ENCODE assay signal across 8 mouse cellular contexts in genomic region chr1:57406187-57407151, GRCm38 (mm10). TPM values are rescaled to one million over a fixed set of nuclear protein-coding genes. Genes with fewer than 3 reads are reported as not detected.
DNase-seq lines count a peak whose midpoint lies in the region; ATAC-seq lines count a peak whose summit lies in the region.

Gene Maip1 (plus strand): TSS chr1:57406328.
Gene Tyw5 (minus strand): TSS chr1:57407101.

- under 1% methylated on average over 70 of the region's 72 CpGs for WGBS in heart, embryonic 14.5 days
- WGBS in liver, embryonic 13.5 days (ENCODE audit: insufficient replicate concordance): under 1% methylated on average over 72 of the region's 72 CpGs
- under 1% methylated on average over 72 of the region's 72 CpGs for WGBS in stomach, embryonic 14.5 days

- peak; percentile 88 for DNase-seq in kidney, postnatal 14 days
- DNase-seq in liver, embryonic 13.5 days: peak; percentile 68
- DNase-seq in natural killer cell, adult 2 months (ENCODE audit: low spot score in 2 of 2): peak; percentile 74 to 83

- peaks cover 12% of the 10 kb centered on the region for H3K36me3 ChIP-seq in heart, embryonic 14.5 days (ENCODE audit: control insufficient read depth, insufficient read depth, low read length)
- H3K36me3 ChIP-seq in liver, embryonic 13.5 days: 0 out of 2 replicates have a peak, but pooled peaks cover 2% of the 10 kb centered on the region
- H3K36me3 ChIP-seq in stomach, embryonic 14.5 days (ENCODE audit: control insufficient read depth, insufficient read depth, low read length): no peaks in the 10 kb centered on the region; the same call in 1 of the 2 replicates

- peak within 1 kb of the TSS; percentile 73 for H3K4me2 ChIP-seq in heart, embryonic 14.5 days (ENCODE audit: low read length)
- peak within 1 kb of the TSS; percentile 84 for H3K4me2 ChIP-seq in liver, embryonic 13.5 days
- peak within 1 kb of the TSS; percentile 54 for H3K4me2 ChIP-seq in stomach, embryonic 14.5 days (replicated peaks; ENCODE audit: low read depth, low read length)

- H3K4me3 ChIP-seq in brown adipose tissue, adult 24 weeks (ENCODE audit: insufficient read depth, low read depth, low read length): peak within 1 kb of the TSS; percentile 96
- peak within 1 kb of the TSS; percentile 76 to 80 for H3K4me3 ChIP-seq in heart, embryonic 14.5 days (ENCODE audit: control insufficient read depth in 1 of 2, insufficient read depth in 1 of 2, low read depth in 1 of 2, low read length in 2 of 2)
- peak within 1 kb of the TSS; percentile 89 for H3K4me3 ChIP-seq in liver, embryonic 13.5 days (replicated peaks)
- peak within 1 kb of the TSS; percentile 83 for H3K4me3 ChIP-seq in stomach, embryonic 14.5 days (ENCODE audit: low read depth, low read length)

- peak within 1 kb of the TSS; percentile 89 for H3K9ac ChIP-seq in heart, embryonic 14.5 days (ENCODE audit: low read length)
- H3K9ac ChIP-seq in liver, embryonic 13.5 days: peak within 1 kb of the TSS; percentile 91
- peak within 1 kb of the TSS; percentile 83 for H3K9ac ChIP-seq in stomach, embryonic 14.5 days (replicated peaks; ENCODE audit: low read depth, low read length)

- peak; percentile 91 for ATAC-seq in CD4-positive, CD25-positive, alpha-beta regulatory T cell, adult 4 months
- peak; percentile 88 for ATAC-seq in erythroid progenitor cell, adult 5-6 weeks (replicated peaks; ENCODE audit: low FRiP score, poor library complexity, severe bottlenecking)
- ATAC-seq in heart, embryonic 14.5 days (ENCODE audit: insufficient number of reproducible peaks, insufficient read depth, low FRiP score, low read depth): peak; percentile 90
- peak; percentile 85 for ATAC-seq in liver, embryonic 13.5 days (ENCODE audit: low read depth)
- ATAC-seq in stomach, embryonic 14.5 days (ENCODE audit: insufficient number of reproducible peaks, insufficient read depth, low FRiP score, low read depth): peak; percentile 92

- 0 out of 2 replicates have a peak, but pooled peaks cover 2% of the 10 kb centered on the region for H3K4me1 ChIP-seq in brown adipose tissue, adult 24 weeks (ENCODE audit: control insufficient read depth, insufficient read depth, insufficient read length, low read length)
- peaks cover 0 to 27% of the 10 kb centered on the region in 2 experiments; a peak in 2 of 4 replicates for H3K4me1 ChIP-seq in heart, embryonic 14.5 days (ENCODE audit: control insufficient read depth in 2 of 2, insufficient read depth in 2 of 2, low read length in 2 of 2)
- H3K4me1 ChIP-seq in liver, embryonic 13.5 days (replicated peaks): peaks cover 32% of the 10 kb centered on the region
- peaks cover 17% of the 10 kb centered on the region for H3K4me1 ChIP-seq in stomach, embryonic 14.5 days (ENCODE audit: control insufficient read depth, insufficient read depth, low read length)

- no peaks in the 10 kb centered on the region for H3K27me3 ChIP-seq in heart, embryonic 14.5 days (ENCODE audit: control insufficient read depth, insufficient read depth, low read length)
- H3K27me3 ChIP-seq in liver, embryonic 13.5 days: no peaks in the 10 kb centered on the region
- no peaks in the 10 kb centered on the region for H3K27me3 ChIP-seq in stomach, embryonic 14.5 days (ENCODE audit: control insufficient read depth, insufficient read depth, low read length)

- H3K9me3 ChIP-seq in heart, embryonic 14.5 days (ENCODE audit: control insufficient read depth, low read length): no peaks in the 10 kb centered on the region
- H3K9me3 ChIP-seq in liver, embryonic 13.5 days (replicated peaks): no peaks in the 10 kb centered on the region
- no peaks in the 10 kb centered on the region for H3K9me3 ChIP-seq in stomach, embryonic 14.5 days (ENCODE audit: control insufficient read depth, low read depth, low read length)

- peak within 1 kb of the TSS; percentile 98 for H3K27ac ChIP-seq in brown adipose tissue, adult 24 weeks (replicated peaks; ENCODE audit: low read depth, low read length)
- peak within 1 kb of the TSS; percentile 93 to 97 for H3K27ac ChIP-seq in heart, embryonic 14.5 days (replicated peaks in 1 of 2; ENCODE audit: control insufficient read depth in 1 of 2, insufficient read depth in 1 of 2, low read depth in 2 of 2, low read length in 2 of 2)
- peak within 1 kb of the TSS; percentile 92 for H3K27ac ChIP-seq in liver, embryonic 13.5 days
- peak within 1 kb of the TSS; percentile 94 for H3K27ac ChIP-seq in stomach, embryonic 14.5 days (ENCODE audit: low read length)

RNA-seq across cellular contexts. Expression of gene Maip1, which starts in this region (rescaled TPM):
- 1 to 10 TPM; 8.6 to 9.7 TPM for polyA plus RNA-seq in CD4-positive, CD25-positive, alpha-beta regulatory T cell, adult 4 months (2017; shearing (Covaris generic))
- 15.7 and 16.7 TPM in 2 replicates for polyA plus RNA-seq in brown adipose tissue, adult 24 weeks (2012; ENCODE audit: insufficient read depth, insufficient read length, missing spikeins)
- 1.8 and 4.2 TPM in 2 replicates for total RNA-seq in erythroid progenitor cell, adult 5-6 weeks (2015; ENCODE audit: low replicate concordance)
- 0.98 and 4.7 TPM in 2 replicates for total RNA-seq in erythroid progenitor cell, adult 5-6 weeks (2017; ENCODE audit: low replicate concordance)
- polyA plus RNA-seq in heart, embryonic 14.5 days (2014; fragmentation: Nextera tagmentation; extraction: Ambion mirVana): 14.6 and 15.7 TPM in 2 replicates
- 11.1 and 12.6 TPM in 2 replicates for polyA plus RNA-seq in liver, embryonic 13.5 days (2015; fragmentation: Nextera tagmentation; extraction: Ambion mirVana)
- polyA plus RNA-seq in stomach, embryonic 14.5 days (2014; fragmentation: Nextera tagmentation; extraction: Ambion mirVana): 16.4 TPM in 2 replicates

RNA-seq across cellular contexts. Expression of gene Tyw5, which starts in this region (rescaled TPM):
- polyA plus RNA-seq in CD4-positive, CD25-positive, alpha-beta regulatory T cell, adult 4 months (2017; shearing (Covaris generic)): 10 to 100 TPM; 22.8 to 30.6 TPM
- 24.1 and 25.6 TPM in 2 replicates for polyA plus RNA-seq in brown adipose tissue, adult 24 weeks (2012; ENCODE audit: insufficient read depth, insufficient read length, missing spikeins)
- total RNA-seq in erythroid progenitor cell, adult 5-6 weeks (2015; ENCODE audit: low replicate concordance): 6.5 and 15.5 TPM in 2 replicates
- total RNA-seq in erythroid progenitor cell, adult 5-6 weeks (2017; ENCODE audit: low replicate concordance): 8.2 and 30.5 TPM in 2 replicates
- 17.1 and 18.2 TPM in 2 replicates for polyA plus RNA-seq in heart, embryonic 14.5 days (2014; fragmentation: Nextera tagmentation; extraction: Ambion mirVana)
- polyA plus RNA-seq in liver, embryonic 13.5 days (2015; fragmentation: Nextera tagmentation; extraction: Ambion mirVana): 17.3 and 21.7 TPM in 2 replicates
- 25.8 and 31.5 TPM in 2 replicates for polyA plus RNA-seq in stomach, embryonic 14.5 days (2014; fragmentation: Nextera tagmentation; extraction: Ambion mirVana)

Comparison
In these comparisons a context has a peak if more than half of its experiments do, and no peak if none do; other contexts are left out.
1. Peak in every context shown above with its lines: DNase-seq, ATAC-seq, H3K4me3 ChIP-seq and H3K27ac ChIP-seq.